Mouse (Mus musculus): ENCODE measurements around the gene Adamts20.
"Not testable (repeated sequence)": the region's sequence is repeated elsewhere in the genome, so short reads cannot be mapped to it uniquely, and the experiment has no call there.

Gene Adamts20

DNA sequence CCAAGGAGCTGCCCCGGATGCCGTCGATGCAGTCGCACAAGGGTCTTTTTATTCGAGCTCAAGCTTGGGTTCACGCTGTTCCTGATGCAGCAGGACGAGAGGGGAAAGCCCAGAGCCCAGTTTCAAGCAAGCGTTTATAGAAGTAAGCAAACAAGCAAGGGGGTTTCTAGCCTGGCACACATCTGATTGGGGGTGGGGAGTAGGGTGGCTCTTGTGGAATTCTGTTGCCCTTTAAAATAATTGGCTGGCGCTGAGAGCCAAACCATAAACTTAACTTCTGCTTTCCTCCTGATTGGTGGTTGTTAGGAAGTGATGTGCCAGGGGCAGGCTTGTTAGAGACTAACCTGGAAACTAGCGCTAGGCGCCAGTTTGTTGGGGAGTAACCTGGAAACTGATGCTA is at the start of gene Adamts20:
Gene Adamts20, minus strand, starts transcription at position 101 of the 400 bp plus-strand sequence.
- DNase-seq (ENCODE audit: low read depth, low spot score): no peak

DNA sequence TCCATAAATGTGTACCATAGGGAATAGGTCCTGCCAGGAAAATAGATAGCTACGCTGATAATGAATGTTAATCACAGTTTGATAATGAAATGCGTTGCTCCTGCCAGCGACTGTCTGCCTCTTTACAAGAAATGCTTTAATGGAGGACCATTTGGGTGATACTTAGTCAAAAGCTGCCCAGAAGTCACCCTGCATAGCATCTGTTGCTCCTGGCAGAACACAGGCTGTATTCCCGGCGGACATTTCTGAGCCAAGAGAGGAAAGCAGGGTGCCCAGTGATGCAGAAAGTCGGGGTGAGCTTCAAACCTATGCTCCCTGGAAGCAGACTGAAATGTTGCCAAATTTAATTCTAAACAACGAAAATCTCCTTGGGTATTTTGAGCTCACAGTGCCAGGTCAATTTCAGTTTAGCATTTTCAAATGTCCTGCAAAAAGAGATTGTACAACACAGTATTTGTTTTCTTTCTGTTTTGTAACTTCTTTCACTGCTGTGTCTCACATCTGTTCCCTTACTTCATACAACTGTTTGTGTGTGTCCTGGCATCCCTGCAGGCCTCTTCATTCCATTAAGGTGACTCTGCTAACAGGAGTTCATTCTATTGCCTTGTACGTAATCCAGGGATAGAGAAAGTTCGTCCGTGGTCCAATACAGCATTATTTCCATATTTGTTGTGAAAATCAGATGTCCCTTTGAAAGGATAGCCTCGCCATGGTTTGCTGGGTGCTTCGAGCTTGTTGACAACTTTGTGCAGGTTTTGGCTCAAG is 38.4 kb upstream of the Adamts20 start:
- no peak for DNase-seq (ENCODE audit: low read depth, low spot score)

DNA sequence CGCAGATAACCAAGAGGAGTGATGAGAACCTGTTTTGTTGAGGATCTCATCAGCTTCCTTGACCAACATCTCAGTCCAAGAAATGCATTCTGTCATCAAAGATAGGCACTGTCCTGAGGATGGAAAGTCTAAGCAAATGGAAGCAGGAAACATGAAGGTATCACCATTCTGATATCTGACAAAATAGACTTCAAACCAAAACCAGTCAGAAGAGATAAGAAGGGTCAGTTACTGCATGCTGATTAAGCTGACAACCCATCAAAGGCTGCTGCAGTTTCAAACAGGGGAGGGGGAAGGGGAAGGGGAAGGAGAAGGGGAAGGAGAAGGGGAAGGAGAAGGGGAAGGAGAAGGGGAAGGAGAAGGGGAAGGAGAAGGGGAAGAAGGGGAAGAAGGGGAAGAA is 34.0 kb upstream of the Adamts20 start:
- DNase-seq (ENCODE audit: low read depth, low spot score): no peak

DNA sequence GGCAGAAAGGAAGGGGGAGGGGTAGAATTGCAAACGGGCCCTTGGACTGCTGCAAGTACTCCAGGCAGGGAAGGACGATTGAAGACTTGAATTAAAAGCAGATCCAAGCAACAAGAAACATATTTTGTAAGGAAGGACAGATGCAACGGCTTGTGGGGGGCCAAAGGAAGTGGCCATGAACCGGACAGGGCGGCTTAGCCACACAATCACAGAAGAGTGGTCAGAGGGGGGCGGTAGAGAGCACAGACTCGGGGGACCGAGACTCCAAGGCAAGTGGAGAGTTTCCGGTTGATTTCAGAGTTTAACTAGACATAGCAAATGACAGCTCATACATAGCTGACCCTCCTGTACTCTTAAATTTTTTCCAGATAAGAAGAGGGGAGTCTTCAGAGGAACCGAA is 30.7 kb upstream of the Adamts20 start:
- DNase-seq (ENCODE audit: low read depth, low spot score): peak; percentile 54

DNA sequence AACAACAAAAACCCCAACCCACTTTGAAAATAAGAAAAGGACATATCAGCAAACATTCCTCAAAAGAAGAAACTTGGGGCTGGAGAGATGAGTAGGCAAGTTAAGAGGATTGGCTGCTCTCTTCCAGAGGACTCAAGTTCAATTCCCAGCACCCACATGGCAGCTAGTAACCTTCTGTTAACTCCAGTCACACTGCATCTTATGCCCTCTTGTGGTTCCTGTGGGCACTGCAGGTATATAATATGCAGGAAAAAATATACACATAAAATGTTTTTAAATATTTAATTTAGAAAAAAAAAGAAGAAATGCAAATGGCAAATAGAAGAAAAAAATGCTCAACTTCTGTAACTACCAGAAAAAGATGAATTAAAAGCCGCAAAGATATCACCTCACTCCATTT is 29.2 kb upstream of the Adamts20 start:
- peak; percentile 33 for DNase-seq (ENCODE audit: low read depth, low spot score)

DNA sequence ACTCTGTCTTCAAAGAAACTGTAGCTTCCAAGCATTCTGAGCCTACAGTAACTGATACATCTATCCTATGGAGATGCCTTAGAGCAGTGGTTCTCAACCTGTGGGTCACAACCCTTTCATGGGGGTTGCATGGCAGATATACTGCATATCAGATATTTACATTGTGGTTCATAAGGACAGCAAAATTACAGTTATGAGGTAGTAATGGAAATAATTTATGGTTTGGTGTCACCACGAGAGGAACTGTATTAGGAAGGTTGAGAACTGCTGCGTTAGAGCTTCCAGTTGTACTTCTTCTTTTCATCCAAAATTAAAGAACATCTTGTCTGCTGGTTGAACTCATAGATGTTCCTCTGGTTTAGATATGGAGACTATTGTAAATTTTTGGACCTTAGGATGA is 24.2 kb upstream of the Adamts20 start:
- no peak for DNase-seq (ENCODE audit: low read depth, low spot score)

DNA sequence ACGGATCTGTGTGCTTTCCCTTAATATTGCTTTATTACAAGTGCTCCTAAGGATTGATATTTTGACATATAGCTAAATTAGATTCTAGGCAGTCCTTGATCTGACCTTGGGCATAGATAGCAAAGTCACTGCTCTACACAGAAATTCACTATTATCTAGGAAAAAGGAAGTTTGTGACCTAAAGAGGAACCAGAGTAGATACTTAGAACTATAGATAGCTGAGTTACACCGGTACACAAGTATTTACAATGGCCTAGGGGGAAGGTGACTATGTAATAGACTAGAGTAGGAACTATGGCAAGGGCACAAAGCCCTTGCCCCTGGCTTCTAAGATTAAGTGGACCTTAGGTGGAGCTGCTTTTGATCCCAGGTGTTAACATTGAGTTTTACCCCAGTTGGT is 22.8 kb upstream of the Adamts20 start:
- DNase-seq (ENCODE audit: low read depth, low spot score): not testable (repeated sequence)

DNA sequence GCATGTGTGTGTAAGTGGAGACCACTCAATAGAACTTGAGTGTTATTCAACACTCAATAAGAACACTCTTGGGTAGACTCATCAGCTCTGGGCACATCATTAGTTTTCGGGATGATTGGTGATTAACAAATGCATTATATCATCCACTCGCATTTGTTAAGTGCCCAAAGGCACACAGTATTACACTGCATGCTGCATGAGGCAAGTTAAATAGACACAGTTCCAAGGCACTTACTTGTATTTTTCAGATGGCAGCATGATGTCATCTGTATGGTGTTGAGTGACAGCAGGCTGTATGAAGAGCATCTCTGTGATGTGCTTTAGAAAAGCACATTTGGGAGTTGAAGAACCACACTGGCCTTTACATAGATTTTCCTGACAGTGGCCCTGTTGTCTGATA is 17.3 kb upstream of the Adamts20 start:
- DNase-seq (ENCODE audit: low read depth, low spot score): no peak

DNA sequence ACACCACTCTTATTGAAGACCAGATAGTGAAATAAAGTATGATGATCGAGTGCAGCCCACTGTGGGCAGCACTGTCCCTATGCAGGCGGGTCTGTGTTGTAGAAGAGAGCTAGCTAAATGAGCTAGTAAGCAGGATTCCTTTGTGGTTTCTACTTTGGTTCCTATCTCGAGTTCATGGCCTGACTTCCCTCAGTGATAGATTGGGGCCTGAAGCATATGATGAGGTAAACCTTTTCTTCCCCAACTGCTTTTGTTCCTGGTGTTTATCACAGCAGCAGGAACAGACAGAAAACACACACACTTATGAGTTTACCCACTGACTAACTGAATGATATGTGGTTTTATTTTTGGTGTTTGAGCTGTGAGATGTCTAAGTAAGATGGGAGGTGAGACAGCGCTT is 15.6 kb upstream of the Adamts20 start:
- DNase-seq (ENCODE audit: low read depth, low spot score): no peak

DNA sequence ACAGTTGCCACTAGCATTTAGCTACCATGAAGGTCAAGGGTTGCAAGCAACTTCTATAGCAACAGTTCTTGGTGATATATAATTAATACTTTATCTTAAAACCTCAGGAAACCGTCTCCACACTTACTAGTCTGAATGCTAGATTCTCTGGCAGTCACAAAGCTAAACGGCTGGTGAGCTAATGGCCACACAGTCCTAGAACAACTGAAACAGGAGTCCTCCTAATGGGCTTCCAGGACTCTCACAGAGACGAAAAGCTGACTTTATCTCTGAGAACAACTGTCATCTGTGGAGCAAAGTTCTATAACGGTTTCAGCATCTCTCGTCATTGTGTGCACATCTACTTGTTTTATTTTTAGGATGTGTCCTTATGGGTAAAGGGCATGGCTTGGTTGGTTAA is 15.0 kb upstream of the Adamts20 start:
- DNase-seq (ENCODE audit: low read depth, low spot score): no peak

DNA sequence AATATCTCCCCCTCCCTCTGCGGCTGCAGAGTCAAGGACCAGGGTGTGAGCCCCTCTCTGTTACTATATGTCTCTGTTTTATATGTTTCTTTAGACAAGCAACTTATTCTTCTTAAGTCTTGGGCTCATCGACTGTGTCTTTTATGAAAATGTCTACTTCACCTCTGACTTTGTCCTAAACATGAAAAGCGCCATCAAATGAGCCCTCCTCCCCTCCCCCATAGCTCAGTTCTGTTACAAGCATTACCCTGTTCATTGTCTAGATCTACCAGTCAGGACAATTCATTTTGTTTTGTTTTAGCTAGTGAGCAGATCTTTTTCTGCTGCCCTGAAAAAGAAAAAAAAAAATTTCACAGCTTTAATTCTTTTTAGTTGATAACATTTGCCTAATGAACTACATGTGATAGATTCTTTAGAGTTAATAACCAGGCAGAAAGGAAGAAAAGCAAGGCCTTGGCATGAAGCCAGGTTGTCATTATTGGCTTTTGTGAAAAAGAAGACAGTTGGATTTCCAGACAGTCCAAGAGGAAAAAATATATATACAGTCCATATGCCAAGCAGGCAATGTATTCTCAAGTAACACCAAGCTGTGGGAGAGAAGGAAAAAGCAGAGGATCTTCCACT is 14.4 kb upstream of the Adamts20 start:
- no peak for DNase-seq (ENCODE audit: low read depth, low spot score)

DNA sequence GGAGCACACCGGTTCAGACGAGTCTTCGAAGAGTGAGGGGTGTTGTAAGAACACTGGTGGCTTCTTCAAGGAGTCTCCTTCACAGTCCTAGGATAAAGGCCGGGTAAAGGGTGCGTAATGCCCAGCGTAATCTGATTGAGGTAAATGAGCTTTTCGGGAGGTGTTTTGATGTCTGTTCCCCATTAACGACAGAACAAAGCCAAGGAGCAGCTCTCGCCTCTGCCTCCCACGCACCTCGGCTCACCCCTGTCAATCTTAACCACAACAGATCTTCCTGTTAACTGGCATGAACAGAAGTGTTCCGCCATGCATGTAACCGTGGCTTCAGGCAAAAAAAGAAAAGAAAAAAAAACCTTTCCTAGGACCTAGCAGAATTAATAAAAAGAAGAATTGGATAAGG is 13.5 kb upstream of the Adamts20 start:
- DNase-seq (ENCODE audit: low read depth, low spot score): no peak

DNA sequence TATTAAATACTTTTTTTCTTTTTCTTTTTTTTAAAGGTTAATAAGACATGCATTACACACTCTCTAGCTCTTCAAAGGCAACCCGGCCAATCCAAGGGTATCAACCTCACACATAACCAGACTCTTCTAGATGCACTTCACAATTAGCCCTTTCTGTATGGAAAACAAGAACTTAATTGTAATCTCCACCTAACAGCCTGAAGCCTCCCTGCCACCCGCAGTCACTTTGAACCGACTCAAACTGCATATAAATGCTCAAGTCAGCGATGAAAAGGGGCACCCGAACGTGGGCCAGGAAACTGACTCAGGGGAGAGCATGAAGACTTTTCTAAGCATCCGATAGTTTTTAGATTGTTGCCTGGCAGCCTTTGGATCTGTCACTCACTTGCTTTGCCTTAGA is 12.1 kb upstream of the Adamts20 start:
- DNase-seq (ENCODE audit: low read depth, low spot score): peak; percentile 33

DNA sequence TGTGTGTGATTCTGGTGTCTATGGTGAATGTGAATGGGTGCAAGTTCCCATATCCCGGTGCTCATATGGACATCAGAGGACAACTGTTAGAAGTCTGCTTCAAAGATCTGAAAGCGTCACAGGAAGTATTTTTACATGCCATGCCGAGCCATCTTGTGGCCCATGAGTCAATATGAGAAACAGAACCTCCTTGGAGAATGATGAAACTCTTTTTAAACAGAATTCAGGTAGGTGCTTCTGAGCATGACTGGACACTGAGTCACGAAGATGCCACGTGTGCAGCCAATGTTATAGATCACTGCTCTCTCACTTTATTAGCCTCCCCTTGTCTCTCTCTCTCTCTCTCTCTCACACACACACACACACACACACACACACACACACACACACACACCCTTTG is 10.8 kb upstream of the Adamts20 start:
- no peak for DNase-seq (ENCODE audit: low read depth, low spot score)

DNA sequence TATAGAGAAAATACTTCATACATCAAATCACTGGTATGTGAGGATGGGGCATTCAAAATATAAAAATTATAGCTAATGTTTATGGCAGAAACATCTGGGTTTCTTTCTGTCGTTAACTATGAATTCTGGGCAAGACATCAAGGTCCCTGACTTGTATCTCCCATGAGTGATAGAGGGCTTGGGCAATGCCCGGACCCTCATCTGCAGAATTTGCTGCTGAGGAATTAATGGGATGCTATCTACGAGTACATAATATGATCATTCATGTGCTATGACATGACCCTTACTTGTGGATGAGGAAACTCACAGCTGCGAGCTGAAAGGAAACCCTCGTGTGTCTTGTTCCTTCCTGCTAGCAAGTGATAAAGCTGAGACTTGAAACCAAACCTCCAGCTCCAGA is 5.1 kb upstream of the Adamts20 start:
- DNase-seq (ENCODE audit: low read depth, low spot score): no peak

DNA sequence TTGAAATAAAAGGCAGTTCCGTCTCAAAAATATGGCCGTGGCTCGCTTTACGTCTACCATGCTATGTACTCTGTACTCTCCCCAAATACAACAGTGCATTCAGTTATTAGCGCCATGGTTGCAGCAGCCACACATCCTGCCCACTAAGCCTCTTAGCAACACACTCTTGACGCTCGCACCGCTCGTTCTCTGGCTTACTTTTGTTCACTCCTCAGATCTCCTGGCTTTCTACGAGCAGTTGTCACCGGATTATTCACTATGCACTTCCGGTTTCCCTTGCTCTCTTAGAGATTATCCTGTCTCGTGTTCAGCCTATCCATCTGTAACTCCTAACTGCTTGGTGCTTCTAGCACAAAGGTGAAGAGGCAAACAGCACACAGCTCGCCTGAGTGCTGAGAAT is 337 bp downstream of the Adamts20 start:
- DNase-seq (ENCODE audit: low read depth, low spot score): no peak

DNA sequence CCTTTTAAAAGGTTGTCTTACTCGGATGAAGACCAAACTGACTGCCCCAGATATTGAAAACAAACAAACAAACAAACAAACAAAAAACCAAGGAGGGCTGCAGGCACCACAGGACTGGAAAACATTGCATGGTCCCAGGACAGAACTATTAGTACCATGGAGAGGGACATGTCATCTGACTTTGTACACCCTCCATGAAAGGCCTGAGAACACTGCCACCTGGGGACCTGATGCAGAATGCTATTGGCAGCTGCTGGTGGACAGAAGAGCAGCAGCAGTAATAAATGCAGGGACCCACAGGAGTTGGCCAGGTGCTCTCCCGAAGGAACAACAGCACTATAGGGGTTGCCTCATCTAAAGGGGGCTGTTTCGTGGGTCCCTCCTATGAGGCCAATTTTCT is 2.0 kb downstream of the Adamts20 start:
- DNase-seq (ENCODE audit: low read depth, low spot score): peak; percentile 56

DNA sequence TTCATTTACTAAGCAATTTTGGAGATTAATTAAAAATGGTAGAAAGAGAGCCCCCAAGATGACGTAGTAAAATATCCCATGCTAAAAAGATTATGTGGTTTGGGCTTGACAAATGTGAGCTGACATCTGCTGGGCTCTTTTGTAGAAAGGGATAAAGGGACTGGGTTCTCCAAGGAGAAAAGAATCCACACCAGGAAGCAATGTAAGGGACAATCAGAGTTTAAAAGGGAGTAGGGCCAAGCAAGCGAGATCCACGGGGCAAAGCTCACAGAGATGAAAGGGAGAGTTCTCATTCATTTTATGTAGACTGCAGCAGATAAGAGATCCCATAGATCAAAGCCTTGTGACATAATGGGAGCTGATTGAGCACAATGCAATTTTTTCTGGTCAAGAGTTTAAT is 3.0 kb downstream of the Adamts20 start:
- DNase-seq (ENCODE audit: low read depth, low spot score): no peak

DNA sequence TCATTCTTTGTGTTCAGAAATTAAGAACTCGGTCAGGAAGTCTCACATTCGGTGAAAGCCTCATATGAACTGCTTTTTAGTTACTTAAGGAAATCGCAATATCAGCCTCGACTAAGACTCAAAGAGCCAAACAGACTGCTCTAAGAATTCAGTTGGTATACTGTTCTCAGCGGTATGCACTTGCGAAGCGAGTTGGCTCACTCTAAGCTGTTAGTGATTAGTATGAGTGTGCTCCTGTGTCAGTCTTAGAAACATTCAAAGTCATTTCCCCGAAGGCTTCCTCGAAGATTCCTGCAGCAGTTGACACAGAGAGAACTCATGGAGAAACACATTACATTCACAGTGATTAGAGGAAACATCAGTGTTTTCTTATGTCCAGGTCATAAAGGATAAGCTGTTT is 4.1 kb downstream of the Adamts20 start:
- DNase-seq (ENCODE audit: low read depth, low spot score): no peak

DNA sequence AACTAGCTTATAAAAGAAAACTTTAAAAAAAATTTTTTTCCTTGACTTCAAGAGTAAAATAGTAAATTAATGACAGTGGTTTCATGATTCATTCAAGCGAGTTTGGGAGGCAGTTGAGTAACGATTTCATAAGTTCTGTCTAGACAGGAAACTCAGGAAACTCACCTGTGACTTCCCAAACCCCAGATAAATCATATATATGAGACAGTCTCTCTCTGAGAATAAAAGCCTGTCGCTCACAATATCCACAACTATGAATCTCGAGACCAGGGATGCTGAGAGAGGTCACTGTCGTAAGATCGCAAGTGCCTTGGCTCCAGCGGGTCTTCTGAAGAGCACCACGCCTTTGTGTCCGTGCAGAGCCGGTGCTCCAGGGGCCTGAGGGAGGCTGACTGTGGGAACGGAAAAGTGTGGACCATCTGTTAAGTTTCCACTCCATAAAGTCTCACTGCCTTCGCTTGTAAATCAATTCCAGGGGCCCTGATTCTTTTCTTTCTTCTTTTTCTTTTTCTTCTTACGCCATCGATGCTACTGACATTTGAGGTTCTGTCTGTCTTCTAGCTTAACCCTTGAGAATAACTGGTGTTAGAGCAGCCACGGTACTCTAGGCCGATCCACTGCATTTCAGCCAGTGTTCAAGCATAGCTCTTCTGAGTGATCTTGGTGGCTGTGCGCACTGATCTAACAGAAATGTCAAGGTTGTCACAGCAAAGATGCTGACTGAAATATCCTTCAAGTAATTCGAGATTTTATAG is 7.4 kb downstream of the Adamts20 start:
- no peak for DNase-seq (ENCODE audit: low read depth, low spot score)

DNA sequence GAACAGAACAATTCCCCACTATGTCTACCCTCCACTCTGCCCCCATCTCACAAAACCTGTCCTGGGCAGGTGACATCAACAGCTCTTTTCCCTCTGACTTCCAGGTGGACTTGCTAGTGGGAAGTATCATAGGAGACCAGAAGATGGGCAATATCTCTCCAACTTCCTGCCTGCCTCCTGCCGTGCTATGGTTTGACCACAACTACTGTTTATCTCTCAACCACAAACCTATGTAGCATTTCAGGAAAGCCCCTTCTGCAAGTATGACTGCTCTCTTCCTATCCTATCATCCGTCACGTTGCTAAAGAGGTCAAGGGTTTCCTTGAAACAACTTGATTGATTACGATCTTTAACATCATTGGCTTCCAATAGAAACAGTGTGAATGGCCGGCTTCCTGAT is 12.4 kb downstream of the Adamts20 start:
- DNase-seq (ENCODE audit: low read depth, low spot score): no peak

DNA sequence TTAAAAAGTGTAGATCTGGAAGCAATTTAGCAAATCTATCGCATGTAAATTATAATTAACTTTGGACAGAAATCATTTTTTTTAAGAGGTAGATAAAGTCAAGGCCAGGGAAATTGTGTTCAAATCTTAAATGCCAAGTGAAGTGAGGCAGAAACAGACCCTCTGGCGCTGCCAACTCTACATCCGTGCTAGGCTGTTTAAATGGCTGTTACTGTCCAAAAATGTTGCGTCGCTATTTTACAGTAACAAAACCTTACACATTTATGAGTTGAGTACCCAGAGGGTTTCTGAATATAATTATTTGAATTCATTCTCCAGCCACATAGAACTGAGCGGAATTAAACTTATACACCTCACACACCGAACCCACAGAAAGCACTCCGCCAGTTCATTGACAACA is 13.6 kb downstream of the Adamts20 start:
- no peak for DNase-seq (ENCODE audit: low read depth, low spot score)
